Mouse (Mus musculus): ENCODE measurements at regions not wholly inside any gene's neighbourhood (a gene's known extent, or its start where the extent isn't known, plus 50 kb on each side); places are given as distances from the start of the nearest gene placed in this dataset.

DNA sequence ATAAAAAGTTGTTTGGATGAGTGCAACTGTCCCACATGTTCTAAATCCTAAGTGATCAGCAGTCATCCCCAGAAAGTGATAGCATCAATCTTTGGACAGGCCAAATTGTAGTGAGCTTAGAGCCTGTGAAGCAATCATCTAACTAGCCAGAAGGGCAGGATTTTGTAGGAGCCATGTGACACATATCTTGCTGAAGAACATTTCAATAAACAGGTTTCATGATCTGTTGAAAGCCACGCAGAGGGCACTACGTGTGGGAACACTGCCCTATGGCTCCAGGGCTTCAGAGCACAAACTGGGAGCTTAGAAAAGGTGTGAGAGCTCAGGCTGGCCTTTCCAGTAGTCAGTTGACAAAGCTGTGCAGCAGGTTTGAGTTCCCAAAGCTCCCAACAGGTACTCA, 188.3 kb upstream of the Gm21897 start:
- TF ChIP-seq CTCF (IDR thresholded peaks at IDR 0.05; ENCODE audit: low read depth, low read length), result no peak
- TF ChIP-seq EP300 (IDR thresholded peaks at IDR 0.05; ENCODE audit: insufficient read depth, low read depth, low read length), result no peak
- no peak for TF ChIP-seq POLR2A (IDR thresholded peaks at IDR 0.05; ENCODE audit: insufficient read depth, low read length)

All from ES-Bruce4 (cell line).